Mouse (Mus musculus) embryonic facial prominence, embryonic 14.5 days (tissue): ENCODE measurements at regions not wholly inside any gene's neighbourhood (a gene's known extent, or its start where the extent isn't known, plus 50 kb on each side); places are given as distances from the start of the nearest gene placed in this dataset.

Source experiments
- ATAC-seq: fragments of 200-750 bp; cut with Nextera tagmentation; 2 replicates; pipeline ENCODE4 v1.8.0; 2017; ENCODE audit warnings: low read depth, moderate number of reproducible peaks, moderate TSS enrichment
- DNase-seq: peaks from one replicate; pipeline ENCODE4 v3.0.0-alpha.2; 2015; ENCODE audit warnings: low spot score
- H3K27ac ChIP-seq: fragments of 300-500 bp; sonication (generic); replicated peaks from 2 replicates; pipeline ENCODE4 v1.5.1; 2014; ENCODE audit warnings: low read depth, mild to moderate bottlenecking, low read length, moderate library complexity
- H3K27me3 ChIP-seq: fragments of 300-500 bp; sonication (generic); replicated peaks from 2 replicates; pipeline ENCODE4 v1.6.1; 2014; ENCODE audit warnings: low read length; ENCODE audit not compliant: control insufficient read depth, insufficient read depth
- H3K36me3 ChIP-seq: fragments of 300-500 bp; sonication (generic); 2 replicates; pipeline ENCODE4 v1.6.1; 2014; ENCODE audit warnings: low read length, mixed read lengths; ENCODE audit not compliant: control insufficient read depth, insufficient read depth
- H3K4me1 ChIP-seq: fragments of 300-500 bp; sonication (generic); 2 replicates; pipeline ENCODE4 v1.6.1; 2014; ENCODE audit warnings: antibody characterized with exemption, low read length; ENCODE audit not compliant: control insufficient read depth, insufficient read depth
- H3K4me2 ChIP-seq: fragments of 300-500 bp; sonication (generic); 2 replicates; pipeline ENCODE4 v1.6.1; 2014; ENCODE audit warnings: low read depth, mild to moderate bottlenecking, low read length, moderate library complexity, mixed read lengths
- H3K4me3 ChIP-seq: fragments of 300-500 bp; sonication (generic); 2 replicates; pipeline ENCODE4 v1.5.1; 2014; ENCODE audit warnings: low read depth, mild to moderate bottlenecking, low read length
- H3K9ac ChIP-seq: fragments of 300-500 bp; sonication (generic); 2 replicates; pipeline ENCODE4 v1.6.1; 2014; ENCODE audit warnings: low read depth, mild to moderate bottlenecking, low read length, moderate library complexity, mixed read lengths
- H3K9me3 ChIP-seq: fragments of 300-500 bp; sonication (generic); 2 replicates; pipeline ENCODE4 v1.6.1; 2016; ENCODE audit warnings: low read length; ENCODE audit not compliant: control insufficient read depth
- WGBS: fragments of 180-500 bp; shearing (Covaris S2); extraction: QIAGEN DNeasy Blood & Tissue Kit; methylation state at CpG from one replicate; pipeline ENCODE4 v1.1.7; 2014; 5-methylcytosine and 5-hydroxymethylcytosine counted together

- no peak for ATAC-seq
- no peaks in the 10 kb centered on the region for H3K4me1 ChIP-seq
- H3K9me3 ChIP-seq: no peaks in the 10 kb centered on the region
- no peak overlapping the region for H3K27ac ChIP-seq
- no peak for DNase-seq
- H3K36me3 ChIP-seq: no peaks in the 10 kb centered on the region
- 83% methylated on average over 3 of the region's 3 CpGs for WGBS
- no peak overlapping the region for H3K4me3 ChIP-seq
- H3K9ac ChIP-seq: no peak overlapping the region
- no peak overlapping the region for H3K4me2 ChIP-seq
- no peaks in the 10 kb centered on the region for H3K27me3 ChIP-seq
Measured at GRCm38 (mm10) chr10:124338923-124339322, 1050.3 kb downstream of the Slc16a7 start.

GRCm38 (mm10) chr10:124349300-124349699, 1040.0 kb downstream of the Slc16a7 start:
- DNase-seq (peak; percentile 83), ATAC-seq (no peak)
- no peak overlapping the region for H3K4me2 ChIP-seq
- no peaks in the 10 kb centered on the region for H3K27me3 ChIP-seq
- WGBS: 47% methylated on average over 2 of the region's 2 CpGs
- no peaks in the 10 kb centered on the region for H3K9me3 ChIP-seq
- no peak overlapping the region for H3K4me3 ChIP-seq
- no peak overlapping the region for H3K9ac ChIP-seq
- no peaks in the 10 kb centered on the region for H3K4me1 ChIP-seq
- H3K27ac ChIP-seq: no peak overlapping the region
- H3K36me3 ChIP-seq: no peaks in the 10 kb centered on the region

- Histone ChIP-seq H3K9ac (no peak overlapping the region), H3K27me3 (no peaks in the 10 kb centered on the region), H3K27ac (no peak overlapping the region), H3K4me2 (no peak overlapping the region), H3K36me3 (no peaks in the 10 kb centered on the region), H3K4me1 (no peaks in the 10 kb centered on the region), H3K4me3 (no peak overlapping the region), H3K9me3 (no peaks in the 10 kb centered on the region)
- ATAC-seq (no peak), DNase-seq (no peak)
Measured at GRCm38 (mm10) chr10:124362795-124363194, 1026.5 kb downstream of the Slc16a7 start.

- H3K9ac ChIP-seq: no peak overlapping the region
- H3K36me3 ChIP-seq: no peaks in the 10 kb centered on the region
- no peak for ATAC-seq
- H3K4me1 ChIP-seq: no peaks in the 10 kb centered on the region
- H3K27me3 ChIP-seq: no peaks in the 10 kb centered on the region
- peaks cover 4% of the 10 kb centered on the region; the same call in 1 of the 2 replicates for H3K9me3 ChIP-seq
- no peak for DNase-seq
- WGBS: 65% methylated on average over 2 of the region's 2 CpGs
- H3K27ac ChIP-seq: no peak overlapping the region
- no peak overlapping the region for H3K4me3 ChIP-seq
- no peak overlapping the region for H3K4me2 ChIP-seq
Measured at GRCm38 (mm10) chr10:124370994-124371393, 1018.3 kb downstream of the Slc16a7 start.

- H3K4me2 ChIP-seq: no peak overlapping the region
- no peak overlapping the region for H3K27ac ChIP-seq
- no peaks in the 10 kb centered on the region for H3K36me3 ChIP-seq
- 57% methylated on average over 2 of the region's 2 CpGs for WGBS
- no peaks in the 10 kb centered on the region for H3K9me3 ChIP-seq
- no peaks in the 10 kb centered on the region for H3K4me1 ChIP-seq
- no peaks in the 10 kb centered on the region for H3K27me3 ChIP-seq
- DNase-seq (no peak), ATAC-seq (no peak)
- no peak overlapping the region for H3K4me3 ChIP-seq
- no peak overlapping the region for H3K9ac ChIP-seq
Measured at GRCm38 (mm10) chr10:124402647-124403046, 986.6 kb downstream of the Slc16a7 start.

- ATAC-seq: no peak
- Histone ChIP-seq H3K4me3 (no peak overlapping the region), H3K4me1 (no peaks in the 10 kb centered on the region), H3K36me3 (no peaks in the 10 kb centered on the region), H3K27me3 (no peaks in the 10 kb centered on the region), H3K4me2 (no peak overlapping the region), H3K9me3 (no peaks in the 10 kb centered on the region), H3K9ac (no peak overlapping the region), H3K27ac (no peak overlapping the region)
- peak; percentile 3 for DNase-seq
- WGBS: 66% methylated on average over 2 of the region's 2 CpGs
Measured at GRCm38 (mm10) chr10:124409633-124410032, 979.6 kb downstream of the Slc16a7 start.

- ATAC-seq: no peak
- peak; percentile 70 for DNase-seq
- WGBS: 59% methylated on average over 6 of the region's 6 CpGs
Measured at GRCm38 (mm10) chr10:124416531-124416930, 972.7 kb downstream of the Slc16a7 start.

GRCm38 (mm10) chr10:124423418-124423817, 965.8 kb downstream of the Slc16a7 start:
- H3K36me3 ChIP-seq: no peaks in the 10 kb centered on the region
- no peaks in the 10 kb centered on the region for H3K4me1 ChIP-seq
- ATAC-seq: no peak
- WGBS: 37% methylated on average over 2 of the region's 2 CpGs
- no peak overlapping the region for H3K27ac ChIP-seq
- no peak overlapping the region for H3K9ac ChIP-seq
- no peak for DNase-seq
- H3K4me2 ChIP-seq: no peak overlapping the region
- no peaks in the 10 kb centered on the region for H3K9me3 ChIP-seq
- no peak overlapping the region for H3K4me3 ChIP-seq
- H3K27me3 ChIP-seq: no peaks in the 10 kb centered on the region

More at GRCm38 (mm10) chr10:124416531-124416930, 972.7 kb downstream of the Slc16a7 start:
- Histone ChIP-seq H3K27me3 (no peaks in the 10 kb centered on the region), H3K4me1 (peaks cover 4% of the 10 kb centered on the region; the same call in 1 of the 2 replicates), H3K36me3 (no peaks in the 10 kb centered on the region), H3K4me3 (no peak overlapping the region), H3K9ac (no peak overlapping the region), H3K27ac (no peak overlapping the region), H3K4me2 (no peak overlapping the region), H3K9me3 (no peaks in the 10 kb centered on the region)
